Mouse (Mus musculus) MEL (cell line): ENCODE results near the gene Gm20481. TPM values are rescaled to one million over a fixed set of nuclear protein-coding genes. Genes with fewer than 3 reads are reported as not detected.
"Not testable (repeated sequence)": the region's sequence is repeated elsewhere in the genome, so short reads cannot be mapped to it uniquely, and the experiment has no call there.

ENCODE experiments used
- DNase-seq: peaks from one replicate; pipeline ENCODE4 v3.0.0; 2011; ENCODE audit warnings: low read depth, low spot score
- H3K27ac ChIP-seq: 2 replicates; pipeline ENCODE4 v1.5.1; 2012; ENCODE audit warnings: low read depth, mild to moderate bottlenecking, control low read depth, low read length, moderate library complexity; ENCODE audit not compliant: control insufficient read depth
- H3K27me3 ChIP-seq, 2 experiments: fragments of 150-350 bp in 1 of 2; sonication (generic) in 1 of 2; 2 replicates each; pipeline ENCODE4 v1.6.1; 2012; ENCODE audit warnings: low read length in 2 of 2, mild to moderate bottlenecking in 2 of 2, improper control_type of control experiment in 1 of 2, moderate library complexity in 1 of 2; ENCODE audit not compliant: insufficient read depth in 2 of 2, control insufficient read depth in 1 of 2
- H3K36me3 ChIP-seq, 2 experiments: 2 replicates each; pipeline ENCODE4 v1.6.1; 2012 to 2014; ENCODE audit warnings: low read length in 2 of 2, improper control_type of control experiment in 1 of 2, inconsistent platforms in 1 of 2, mild to moderate bottlenecking in 1 of 2; ENCODE audit not compliant: insufficient read depth in 2 of 2, control insufficient read depth in 1 of 2
- H3K4me1 ChIP-seq, 2 experiments: fragments of 150-350 bp in 1 of 2; sonication (generic) in 1 of 2; 2 replicates each; pipeline ENCODE4 v1.6.1; 2012; ENCODE audit warnings: low read length in 2 of 2, improper control_type of control experiment in 1 of 2, mild to moderate bottlenecking in 1 of 2; ENCODE audit not compliant: insufficient read depth in 2 of 2, control insufficient read depth in 1 of 2
- H3K4me3 ChIP-seq, 2 experiments: fragments of 150-350 bp in 1 of 2; sonication (generic) in 1 of 2; 2 replicates each; pipeline ENCODE4 v1.5.1; 2012; ENCODE audit warnings: low read depth in 2 of 2, low read length in 2 of 2, mild to moderate bottlenecking in 2 of 2, moderate library complexity in 2 of 2, control low read depth in 1 of 2, improper control_type of control experiment in 1 of 2; ENCODE audit not compliant: control insufficient read depth in 1 of 2, insufficient read depth in 1 of 2
- H3K79me2 ChIP-seq: 2 replicates; pipeline ENCODE4 v1.6.1; 2012; ENCODE audit warnings: mild to moderate bottlenecking, low read length, moderate library complexity; ENCODE audit not compliant: control insufficient read depth, poor library complexity, insufficient read depth
- H3K9ac ChIP-seq: 2 replicates; pipeline ENCODE4 v1.6.1; 2012; ENCODE audit warnings: low read depth, mild to moderate bottlenecking, control low read depth, low read length, moderate library complexity; ENCODE audit not compliant: control insufficient read depth, poor library complexity, severe bottlenecking
- H3K9me3 ChIP-seq: fragments of 150-350 bp; sonication (generic); replicated peaks from 2 replicates; pipeline ENCODE4 v1.6.1; 2012; ENCODE audit warnings: mild to moderate bottlenecking, low read length, improper control_type of control experiment, moderate library complexity; ENCODE audit not compliant: insufficient read depth
- BHLHE40 ChIP-seq: IDR thresholded peaks from 2 replicates; pipeline ENCODE4 v1.6.1; 2012; ENCODE audit warnings: low read depth, mild to moderate bottlenecking, inconsistent platforms, low read length, improper control_type of control experiment, borderline replicate concordance
- CHD1 ChIP-seq: IDR thresholded peaks from 2 replicates; pipeline ENCODE4 v1.6.1; 2012; ENCODE audit warnings: low read depth, mild to moderate bottlenecking, inconsistent platforms, low read length, improper control_type of control experiment
- CTCF ChIP-seq, 3 experiments: IDR thresholded peaks in 2 of 3; conservative IDR thresholded peaks in 1 of 3; 2 replicates each; pipeline ENCODE4 v1.5.1; 2011 to 2012; ENCODE audit warnings: low read length in 3 of 3, low read depth in 2 of 3, mild to moderate bottlenecking in 2 of 3, improper control_type of control experiment in 1 of 3, inconsistent platforms in 1 of 3, mixed read lengths in 1 of 3, moderate library complexity in 1 of 3; ENCODE audit not compliant: control insufficient read depth in 1 of 3, insufficient read depth in 1 of 3, poor library complexity in 1 of 3, severe bottlenecking in 1 of 3
- ELF1 ChIP-seq: IDR thresholded peaks from 2 replicates; pipeline ENCODE4 v1.6.1; 2014; ENCODE audit warnings: low read depth, mild to moderate bottlenecking, inconsistent platforms, low read length, improper control_type of control experiment, moderate library complexity
- EP300 ChIP-seq, 2 experiments: IDR thresholded peaks; 2 replicates each; pipeline ENCODE4 v1.6.1; 2011; ENCODE audit warnings: improper control_type of control experiment in 2 of 2, low read length in 2 of 2, low read depth in 1 of 2, mild to moderate bottlenecking in 1 of 2
- ETS1 ChIP-seq: IDR thresholded peaks from 2 replicates; pipeline ENCODE4 v1.6.1; 2012; ENCODE audit warnings: low read depth, mild to moderate bottlenecking, inconsistent platforms, low read length, improper control_type of control experiment, moderate library complexity
- GABPA ChIP-seq: IDR thresholded peaks from 2 replicates; pipeline ENCODE4 v1.6.1; 2012; ENCODE audit warnings: low read depth, mild to moderate bottlenecking, inconsistent platforms, low read length, improper control_type of control experiment, moderate library complexity
- GATA1 ChIP-seq: IDR thresholded peaks from 2 replicates; pipeline ENCODE4 v1.6.1; 2011; ENCODE audit warnings: low read depth, low read length, improper control_type of control experiment
- HCFC1 ChIP-seq: IDR thresholded peaks from 2 replicates; pipeline ENCODE4 v1.6.1; 2012; ENCODE audit warnings: low read depth, mild to moderate bottlenecking, inconsistent platforms, low read length, improper control_type of control experiment, moderate library complexity
- JUND ChIP-seq: IDR thresholded peaks from 2 replicates; pipeline ENCODE4 v1.6.1; 2011; ENCODE audit warnings: low read depth, mild to moderate bottlenecking, improper control_type of control experiment, low read length
- KAT2A ChIP-seq: conservative IDR thresholded peaks from 2 replicates; pipeline ENCODE4 v1.6.1; 2012; ENCODE audit warnings: low read depth, low read length, improper control_type of control experiment, inconsistent platforms
- MAZ ChIP-seq: IDR thresholded peaks from 2 replicates; pipeline ENCODE4 v1.6.1; 2012; ENCODE audit warnings: low read depth, mild to moderate bottlenecking, inconsistent platforms, low read length, improper control_type of control experiment
- MEF2A ChIP-seq: IDR thresholded peaks from 2 replicates; pipeline ENCODE4 v1.6.1; 2014; ENCODE audit warnings: low read depth, mild to moderate bottlenecking, inconsistent platforms, low read length, improper control_type of control experiment; ENCODE audit not compliant: poor library complexity, insufficient replicate concordance, severe bottlenecking; ENCODE audit errors: extremely low read depth
- POLR2AphosphoS2 ChIP-seq: IDR thresholded peaks from 2 replicates; pipeline ENCODE4 v1.6.1; 2011; ENCODE audit warnings: low read length, improper control_type of control experiment
- POLR2AphosphoS5 ChIP-seq: IDR thresholded peaks from 2 replicates; pipeline ENCODE4 v1.6.1; 2012; ENCODE audit warnings: low read depth, borderline replicate concordance, mild to moderate bottlenecking, inconsistent platforms, low read length, moderate library complexity, mixed read lengths
- RAD21 ChIP-seq: IDR thresholded peaks from 2 replicates; pipeline ENCODE4 v1.6.1; 2011; ENCODE audit warnings: mild to moderate bottlenecking, low read depth, low read length, improper control_type of control experiment
- SMC3 ChIP-seq: IDR thresholded peaks from 2 replicates; pipeline ENCODE4 v1.6.1; 2011; ENCODE audit warnings: low read depth, low read length, improper control_type of control experiment
- UBTF ChIP-seq: IDR thresholded peaks from 2 replicates; pipeline ENCODE4 v1.6.1; 2012; ENCODE audit warnings: low read depth, mild to moderate bottlenecking, inconsistent platforms, low read length, improper control_type of control experiment, moderate library complexity, borderline replicate concordance; ENCODE audit not compliant: insufficient read depth
- USF1 ChIP-seq: IDR thresholded peaks from 2 replicates; pipeline ENCODE4 v1.6.1; 2014; ENCODE audit warnings: low read depth, mild to moderate bottlenecking, inconsistent platforms, low read length, improper control_type of control experiment, moderate library complexity
- USF2 ChIP-seq, 2 experiments: IDR thresholded peaks; 2 replicates each; pipeline ENCODE4 v1.6.1; 2011 to 2012; ENCODE audit warnings: improper control_type of control experiment in 2 of 2, low read length in 2 of 2, borderline replicate concordance in 1 of 2, inconsistent platforms in 1 of 2, low read depth in 1 of 2, mild to moderate bottlenecking in 1 of 2; ENCODE audit not compliant: insufficient read depth in 1 of 2
- ZC3H11A ChIP-seq: IDR thresholded peaks from 2 replicates; pipeline ENCODE4 v1.6.1; 2012; ENCODE audit warnings: low read depth, mild to moderate bottlenecking, inconsistent platforms, low read length, improper control_type of control experiment
- ZNF384 ChIP-seq: IDR thresholded peaks from 2 replicates; pipeline ENCODE4 v1.6.1; 2012; ENCODE audit warnings: low read depth, mild to moderate bottlenecking, inconsistent platforms, low read length, improper control_type of control experiment
- polyA plus RNA-seq, 2 experiments: library from polyadenylated mRNA; stranded (reverse) in 1 of 2; unstranded in 1 of 2; fragments of >175 nt in 1 of 2; fragments of >200 nt in 1 of 2; gene quantifications; 2 replicates each; pipeline versions ENCODE4 v1.2.1 to v1.2.4; 2012; ENCODE audit warnings: low replicate concordance in 2 of 2, low read depth in 1 of 2; ENCODE audit not compliant: insufficient read length in 2 of 2, insufficient read depth in 1 of 2, missing spikeins in 1 of 2
- total RNA-seq: library from RNA; depleted of rRNA; stranded (reverse); fragments of 300-350 nt; gene quantifications from 2 replicates; pipeline ENCODE4 v1.2.3, GENCODE M21; 2012; rRNA removed

Gene Gm20481
- total RNA-seq (not detected in 2 replicates), polyA plus RNA-seq (not detected)

DNA sequence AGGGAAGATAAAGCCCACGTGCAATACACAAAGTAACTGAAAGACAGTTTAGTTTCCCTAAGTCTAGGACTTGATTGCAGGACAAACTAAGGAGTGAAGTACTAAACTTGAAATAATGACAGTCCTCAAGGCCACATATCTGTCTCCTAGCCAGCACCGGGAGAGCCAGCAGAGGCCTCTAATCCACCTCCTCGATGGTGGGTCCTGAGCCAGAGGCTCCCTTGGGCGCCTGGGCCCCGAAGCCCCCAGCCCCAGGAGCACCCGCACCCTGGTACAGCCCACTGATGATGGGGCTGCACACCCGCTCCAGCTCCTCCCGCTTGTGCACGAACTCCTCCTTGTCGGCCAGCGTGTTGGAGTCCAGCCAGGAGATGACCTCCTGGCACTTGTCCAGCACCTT is at the start of gene Gm20481:
Gm20481 (plus strand) TSS at position 91 of the 400 bp plus-strand sequence.
- not testable (repeated sequence) for H3K79me2 ChIP-seq, H3K4me3 ChIP-seq, H3K4me1 ChIP-seq, DNase-seq, H3K27me3 ChIP-seq, H3K9ac ChIP-seq, H3K9me3 ChIP-seq, H3K36me3 ChIP-seq, H3K27ac ChIP-seq

DNA sequence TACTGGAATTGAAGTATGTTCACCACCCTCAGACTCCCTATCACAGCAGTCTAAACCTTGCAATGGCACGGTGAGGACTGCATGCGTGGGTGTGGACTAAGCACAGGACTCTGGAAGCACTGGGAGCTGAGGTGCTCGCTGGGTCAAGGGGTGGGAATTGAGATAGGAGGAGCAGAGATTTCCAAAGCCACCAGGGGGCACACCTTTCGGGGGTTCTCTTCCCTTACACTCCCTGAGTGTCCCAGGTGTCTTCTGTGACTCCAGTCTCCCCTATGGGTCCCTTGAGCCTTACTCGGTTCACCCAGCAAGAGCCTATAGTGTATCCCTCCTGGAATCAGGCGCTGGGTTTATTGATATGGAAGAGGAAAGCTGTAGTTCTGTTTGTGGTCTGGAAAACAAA is 46.8 kb upstream of the Gm20481 start:
- H3K36me3 ChIP-seq = no peaks in the 10 kb centered on the region; a peak in 1 of 4 replicates

DNA sequence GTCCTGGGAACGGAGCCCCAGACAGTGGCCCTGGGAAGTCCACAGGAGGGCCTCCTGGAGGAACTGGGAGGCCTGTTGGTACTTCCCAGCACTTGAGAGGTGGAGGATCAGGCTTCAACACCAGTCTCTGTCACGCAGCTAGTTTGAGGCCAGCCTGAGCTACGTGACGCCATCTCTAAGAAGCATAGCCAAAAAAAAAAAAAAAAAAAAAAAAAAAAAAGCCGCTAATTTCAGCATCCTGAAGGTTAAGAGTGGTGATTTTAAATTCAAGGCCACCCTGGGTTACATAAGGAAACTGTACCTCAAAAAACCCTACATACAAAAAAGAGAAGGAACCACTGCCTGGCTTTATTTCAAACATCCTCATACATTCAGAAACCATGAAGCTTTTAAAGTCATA is 45.5 kb upstream of the Gm20481 start:
- H3K9me3 ChIP-seq = no peaks in the 10 kb centered on the region
- DNase-seq = no peak
- no peak overlapping the region for H3K27ac ChIP-seq
- no peaks in the 10 kb centered on the region for H3K79me2 ChIP-seq
- H3K4me3 ChIP-seq = no peak overlapping the region
- no peak overlapping the region for H3K9ac ChIP-seq
- H3K4me1 ChIP-seq = peaks cover 2 to 4% of the 10 kb centered on the region in 2 experiments; a peak in 1 of 4 replicates
- no peaks in the 10 kb centered on the region; a peak in 1 of 4 replicates for H3K36me3 ChIP-seq
- TF ChIP-seq ZNF384 = peak; percentile 27; the same call in 1 of the 2 replicates
- TF ChIP-seq MAZ = no peak
- H3K27me3 ChIP-seq = no peaks in the 10 kb centered on the region

More for the DNA sequence above, 46.8 kb upstream of the Gm20481 start:
- Histone ChIP-seq H3K27ac (no peak overlapping the region), H3K79me2 (no peaks in the 10 kb centered on the region), H3K9me3 (no peaks in the 10 kb centered on the region), H3K4me3 (no peak overlapping the region), H3K27me3 (no peaks in the 10 kb centered on the region), H3K9ac (no peak overlapping the region), H3K4me1 (peaks cover 2 to 10% of the 10 kb centered on the region in 2 experiments; a peak in 2 of 4 replicates)
- DNase-seq = peak; percentile 49
- TF ChIP-seq USF1 (no peak), JUND (no peak), ELF1 (no peak), SMC3 (peak; percentile 70), EP300 (IDR thresholded peaks at IDR 0.05; ENCODE audit: low read depth in 1 of 2, low read length in 2 of 2) (no peak), CHD1 (no peak), GATA1 (no peak), HCFC1 (no peak), KAT2A (no peak), MAZ (no peak), ETS1 (no peak), CTCF (IDR thresholded peaks at IDR 0.05 in 2 of 3, conservative IDR thresholded peaks at IDR 0.05 in 1 of 3; ENCODE audit: control insufficient read depth in 1 of 3, insufficient read depth in 1 of 3, low read depth in 2 of 3, low read length in 3 of 3, poor library complexity in 1 of 3, severe bottlenecking in 1 of 3) (peak; percentile 38 to 64 (median 54); a peak in 5 of 6 replicates), GABPA (no peak), USF2 (IDR thresholded peaks at IDR 0.05; ENCODE audit: borderline replicate concordance in 1 of 2, insufficient read depth in 1 of 2, low read depth in 1 of 2, low read length in 2 of 2) (no peak), RAD21 (peak; percentile 34), ZC3H11A (no peak; the same call in 1 of the 2 replicates), POLR2AphosphoS2 (no peak), POLR2AphosphoS5 (no peak), UBTF (no peak), MEF2A (no peak), BHLHE40 (no peak)
